Mouse (Mus musculus) testis, adult 2 months (tissue): ENCODE results near the gene Iba57. TPM values are rescaled to one million over a fixed set of nuclear protein-coding genes. Genes with fewer than 3 reads are reported as not detected.
A peak's percentile ranks its signal among the peaks of the same experiment; 100 is the strongest.
"Not testable (repeated sequence)": the region's sequence is repeated elsewhere in the genome, so short reads cannot be mapped to it uniquely, and the experiment has no call there.

Experiments
- H3K27ac ChIP-seq: fragments of 200-500 bp; 2 replicates; pipeline ENCODE4 v1.5.1; 2012; ENCODE audit warnings: low read depth, low read length; ENCODE audit not compliant: control insufficient read depth, insufficient read depth
- H3K27me3 ChIP-seq: fragments of 200-500 bp; 2 replicates; pipeline ENCODE4 v1.6.1; 2012; ENCODE audit warnings: mild to moderate bottlenecking, low read length, moderate library complexity; ENCODE audit not compliant: control insufficient read depth, insufficient read depth
- H3K36me3 ChIP-seq: fragments of 200-500 bp; 2 replicates; pipeline ENCODE4 v1.6.1; 2012; ENCODE audit warnings: mild to moderate bottlenecking, low read length; ENCODE audit not compliant: control insufficient read depth, insufficient read depth
- H3K4me1 ChIP-seq: fragments of 200-500 bp; 2 replicates; pipeline ENCODE4 v1.6.1; 2012; ENCODE audit warnings: low read length; ENCODE audit not compliant: control insufficient read depth, insufficient read depth
- H3K4me3 ChIP-seq: fragments of 200-500 bp; 2 replicates; pipeline ENCODE4 v1.5.1; 2012; ENCODE audit warnings: low read depth, mild to moderate bottlenecking, low read length, moderate library complexity, mixed read lengths; ENCODE audit not compliant: control insufficient read depth
- CTCF ChIP-seq: fragments of 200-500 bp; IDR thresholded peaks from 2 replicates; pipeline ENCODE4 v1.5.1; 2012; ENCODE audit warnings: low read depth, mild to moderate bottlenecking, inconsistent platforms, low read length, moderate library complexity; ENCODE audit not compliant: control insufficient read depth, insufficient read depth, insufficient replicate concordance
- POLR2A ChIP-seq: fragments of 200-500 bp; IDR thresholded peaks from 2 replicates; pipeline ENCODE4 v1.6.1; 2012; ENCODE audit warnings: low read depth, mild to moderate bottlenecking, inconsistent platforms, low read length, moderate library complexity; ENCODE audit not compliant: control insufficient read depth
- polyA plus RNA-seq: library from polyadenylated mRNA; depleted of rRNA; stranded (reverse); fragments of >200 nt; gene quantifications from 2 replicates; pipeline ENCODE4 v1.2.3, GENCODE M21; 2012; rRNA removed

The Iba57 gene
- 9.4 and 10.3 TPM in 2 replicates for polyA plus RNA-seq

DNA sequence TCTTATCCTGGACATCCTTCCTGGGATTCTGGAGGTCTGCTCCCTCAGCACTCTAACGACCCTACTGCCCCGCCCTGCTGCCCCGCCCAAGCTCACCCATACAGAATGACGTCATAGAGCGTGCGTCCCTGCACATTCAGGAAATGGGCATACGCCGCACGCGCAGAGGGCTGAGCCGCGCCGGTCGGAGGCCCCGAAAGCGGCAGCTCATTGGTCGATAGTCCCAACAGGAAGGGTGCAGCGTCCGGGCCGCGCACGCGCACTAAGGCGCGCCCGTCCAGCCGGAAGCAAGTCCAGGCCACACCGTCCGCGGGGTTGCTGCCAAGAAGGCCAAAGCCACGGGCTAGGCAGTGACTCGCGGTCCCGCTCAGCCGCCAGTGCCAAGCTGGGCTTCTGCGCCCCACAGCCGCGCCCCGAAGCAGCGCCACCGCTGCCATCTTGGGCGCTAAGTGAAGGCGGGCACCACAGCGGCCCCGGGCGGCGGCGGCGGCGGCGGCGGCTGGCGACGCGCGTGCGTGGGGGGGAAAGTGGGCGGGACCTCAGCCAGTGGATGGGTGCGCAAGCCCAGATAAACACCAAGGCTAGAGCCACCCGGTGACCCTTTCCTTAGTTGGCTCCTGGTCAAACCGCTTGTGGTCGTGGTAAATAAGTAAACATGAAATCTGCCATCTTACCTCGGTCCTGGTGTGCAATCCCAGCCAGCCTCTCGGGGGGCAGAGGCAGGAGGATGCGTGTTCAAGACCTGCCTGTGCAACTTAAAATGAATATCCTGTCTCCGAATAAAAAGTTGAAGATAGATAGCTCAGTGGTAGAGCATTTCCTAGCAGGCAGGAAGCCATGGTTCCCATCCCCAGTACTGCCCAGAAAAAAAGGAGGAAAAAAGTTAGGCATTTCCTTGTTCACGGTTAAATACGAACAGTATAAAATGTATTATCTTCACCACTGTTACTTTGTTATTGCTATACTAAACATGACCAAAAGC lies at the start of gene Iba57:
Gene Iba57, minus strand, starts transcription at position 485 of the 982 bp plus-strand sequence.
- no peaks in the 10 kb centered on the region for H3K27me3 ChIP-seq
- H3K27ac ChIP-seq = peak within 1 kb of the TSS; percentile 99
- H3K4me1 ChIP-seq = peaks cover 11% of the 10 kb centered on the region
- no peaks in the 10 kb centered on the region; the same call in 1 of the 2 replicates for H3K36me3 ChIP-seq
- H3K4me3 ChIP-seq = peak within 1 kb of the TSS; percentile 97
- TF ChIP-seq POLR2A = peak; percentile 90
- TF ChIP-seq CTCF = no peak

- H3K27me3 ChIP-seq = no peaks in the 10 kb centered on the region
- H3K27ac ChIP-seq = no peak overlapping the region; the same call in 1 of the 2 replicates
- no peak for TF ChIP-seq POLR2A
- TF ChIP-seq CTCF = no peak
- H3K36me3 ChIP-seq = no peaks in the 10 kb centered on the region
- peaks cover 6% of the 10 kb centered on the region for H3K4me1 ChIP-seq
- no peak overlapping the region for H3K4me3 ChIP-seq
Observed at GRCm38 (mm10) chr11:59212892-59213494, 49.5 kb upstream of the Iba57 start.

GRCm38 (mm10) chr11:59212320-59212719 lies 48.8 kb upstream of the Iba57 start:
- not testable (repeated sequence) for H3K27ac ChIP-seq, H3K36me3 ChIP-seq, H3K4me1 ChIP-seq, H3K4me3 ChIP-seq, H3K27me3 ChIP-seq

DNA sequence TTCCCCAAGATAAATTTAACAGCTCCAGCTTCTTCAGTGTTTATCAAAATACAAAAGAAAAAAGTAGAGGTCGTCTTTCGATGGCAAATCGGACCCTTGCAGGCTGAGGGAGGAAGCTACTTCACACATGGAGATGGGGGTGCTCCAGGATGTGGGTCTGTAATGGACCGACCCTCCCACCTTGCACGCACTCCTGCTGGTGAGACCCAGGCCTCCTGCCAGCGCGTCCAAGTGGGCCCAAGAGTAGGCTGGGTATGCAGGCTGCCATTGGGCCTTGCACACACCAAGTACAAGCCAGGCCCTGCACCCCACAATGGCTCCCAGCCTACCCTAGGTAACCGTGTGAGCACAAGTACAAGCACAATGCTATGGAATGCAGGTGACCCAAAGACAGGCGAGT lies 48.0 kb upstream of the Iba57 start:
- not testable (repeated sequence) for H3K36me3 ChIP-seq, H3K27me3 ChIP-seq, H3K4me1 ChIP-seq, H3K27ac ChIP-seq, H3K4me3 ChIP-seq

DNA sequence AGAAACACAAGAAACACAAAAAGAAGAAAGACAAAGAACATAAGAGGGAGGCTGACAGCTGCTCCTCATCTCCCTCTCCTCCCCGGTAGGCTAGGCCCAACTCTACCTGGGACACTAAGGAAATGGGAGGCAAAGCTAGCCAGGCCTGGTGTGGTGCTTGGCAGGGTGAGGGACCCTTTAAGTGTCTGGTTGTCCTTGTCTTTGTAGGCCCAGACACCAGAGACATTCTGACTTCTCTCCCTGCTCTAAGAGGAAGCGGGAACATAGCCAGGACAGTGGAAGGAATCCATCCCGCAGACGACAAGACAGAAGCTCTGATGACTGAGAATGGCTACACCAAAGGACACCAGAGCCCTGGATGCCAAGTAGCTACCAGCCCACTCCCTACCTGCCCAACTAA lies 46.5 kb upstream of the Iba57 start:
- TF ChIP-seq CTCF (no peak), POLR2A (no peak)
- H3K27ac ChIP-seq = no peak overlapping the region
- H3K36me3 ChIP-seq = no peaks in the 10 kb centered on the region; the same call in 1 of the 2 replicates

GRCm38 (mm10) chr11:59209580-59209979 lies 46.0 kb upstream of the Iba57 start:
- H3K27ac ChIP-seq = no peak overlapping the region
- H3K36me3 ChIP-seq = no peaks in the 10 kb centered on the region; the same call in 1 of the 2 replicates
- TF ChIP-seq POLR2A (no peak), CTCF (no peak)
- peaks cover 7% of the 10 kb centered on the region for H3K4me1 ChIP-seq
- H3K27me3 ChIP-seq = no peaks in the 10 kb centered on the region
- H3K4me3 ChIP-seq = no peak overlapping the region

More for the DNA sequence above, 46.5 kb upstream of the Iba57 start:
- peaks cover 7% of the 10 kb centered on the region for H3K4me1 ChIP-seq
- H3K4me3 ChIP-seq = no peak overlapping the region
- no peaks in the 10 kb centered on the region for H3K27me3 ChIP-seq

GRCm38 (mm10) chr11:59209003-59209441 lies 45.5 kb upstream of the Iba57 start:
- Histone ChIP-seq H3K27ac (peak overlapping the region; percentile 39; the same call in 1 of the 2 replicates), H3K36me3 (no peaks in the 10 kb centered on the region; the same call in 1 of the 2 replicates), H3K4me3 (peak overlapping the region; percentile 98), H3K27me3 (no peaks in the 10 kb centered on the region), H3K4me1 (peaks cover 7% of the 10 kb centered on the region)
- TF ChIP-seq POLR2A (no peak), CTCF (peak; percentile 57; the same call in 1 of the 2 replicates)
